Mouse (Mus musculus) cerebellum, postnatal 10 days (tissue): Measurements from ENCODE around the gene Cep170b.

Experiments
- DNase-seq, 2 experiments: peaks; one replicate each; pipeline ENCODE4 v3.0.0; 2021; ENCODE audit warnings: mixed read lengths in 2 of 2

Cep170b gene

DNA sequence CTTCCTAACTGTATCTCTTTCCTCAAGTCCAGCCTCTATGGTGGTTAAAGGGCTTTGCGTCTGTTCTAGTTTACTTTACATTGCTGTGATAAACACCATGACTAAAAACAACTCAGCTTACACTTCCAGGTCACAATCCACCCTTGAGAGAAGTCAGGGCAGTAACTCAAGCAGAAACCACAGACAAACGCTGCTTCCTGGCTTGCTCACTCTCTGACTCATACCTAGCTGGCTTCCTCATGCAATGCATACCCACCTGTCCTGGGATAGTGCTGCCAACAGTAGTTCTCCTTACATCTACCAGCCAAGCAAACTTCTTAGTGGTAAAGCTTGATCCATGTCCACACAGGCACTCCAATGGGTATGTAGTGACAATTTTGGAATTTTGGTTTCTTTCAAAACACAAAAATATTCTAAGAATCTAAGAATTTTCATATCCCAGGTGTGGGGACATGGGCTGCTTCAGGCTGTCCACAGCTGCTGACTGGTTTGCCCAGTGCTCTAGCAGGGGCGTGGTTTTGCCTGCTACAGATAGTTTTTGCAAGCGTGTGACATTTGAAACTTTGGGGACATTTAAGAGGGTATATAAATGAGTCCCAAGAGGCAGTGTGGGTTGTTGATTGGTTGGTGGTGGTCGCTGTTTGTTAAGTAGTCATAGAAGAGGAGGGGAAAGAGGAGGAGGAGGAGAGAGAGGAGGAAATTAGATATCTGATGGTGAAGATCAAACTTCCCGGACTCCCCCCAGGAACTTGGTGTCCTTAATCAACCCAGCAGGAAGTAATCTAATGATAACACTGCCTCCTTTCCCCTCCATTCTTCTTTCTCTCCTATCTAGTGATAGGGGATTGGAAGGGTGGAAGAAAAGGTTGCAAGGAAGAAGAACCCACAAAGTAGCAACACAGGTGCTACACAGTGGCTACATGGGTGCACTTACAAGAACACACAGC lies 17.6 kb upstream of the Cep170b start:
- DNase-seq = no peak

DNA sequence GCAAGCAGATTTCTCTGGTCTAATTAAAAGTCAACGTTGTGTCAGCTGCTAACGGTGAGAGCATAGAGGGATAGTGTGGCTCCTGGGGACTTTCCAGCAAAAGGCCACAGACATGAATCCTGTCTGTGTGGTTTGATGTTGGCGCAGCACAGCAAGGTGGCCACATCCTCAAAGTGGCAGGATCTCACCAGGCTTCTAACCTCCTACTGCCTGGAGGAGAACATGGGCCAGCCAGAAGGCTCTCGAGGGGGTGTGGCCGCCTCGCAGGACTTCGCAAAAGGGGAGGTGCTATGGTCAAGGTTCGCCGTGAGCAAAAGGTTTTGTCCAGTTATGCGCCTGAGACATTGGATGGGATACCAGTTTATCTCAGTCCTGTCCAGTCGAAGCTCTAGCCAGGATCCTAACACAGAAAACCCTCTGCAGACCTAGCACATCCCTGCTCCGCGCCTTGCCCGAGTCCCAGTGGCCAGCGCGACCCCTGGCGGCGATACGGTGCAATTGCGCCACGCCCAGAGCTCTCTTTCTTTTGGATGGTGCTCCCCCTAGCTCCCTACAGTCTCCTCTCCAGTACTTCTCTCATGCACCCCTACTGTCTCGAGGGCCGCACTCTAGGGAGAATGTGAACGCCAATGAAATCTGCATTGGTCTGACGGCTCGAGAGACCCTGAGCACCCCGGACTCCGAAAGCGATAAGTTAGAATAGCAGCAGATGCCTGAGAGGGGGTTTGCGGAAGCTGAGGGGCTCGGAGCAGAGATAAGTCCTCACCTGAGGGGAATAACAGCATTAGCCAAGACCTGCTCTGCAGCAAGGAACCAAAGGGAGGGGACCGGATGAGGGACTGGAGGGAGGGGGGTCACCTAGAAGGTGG lies 13.3 kb upstream of the Cep170b start:
- peak; percentile 95 to 96 for DNase-seq

DNA sequence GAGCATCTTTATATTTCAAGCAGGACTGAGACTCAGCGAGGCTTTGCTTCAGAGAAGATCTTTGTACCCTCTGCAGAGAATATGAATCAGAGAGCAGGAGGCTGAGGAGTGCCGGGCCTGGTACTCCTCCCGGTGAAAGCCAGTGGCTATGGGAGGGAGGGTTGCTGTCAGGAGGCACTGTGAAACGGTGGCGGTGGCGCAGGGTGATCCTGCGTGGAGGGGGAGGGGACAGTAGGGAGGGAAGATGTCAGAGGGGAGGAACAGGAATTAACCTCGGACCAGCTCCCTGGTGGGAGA lies 12.7 kb upstream of the Cep170b start:
- DNase-seq = no peak

DNA sequence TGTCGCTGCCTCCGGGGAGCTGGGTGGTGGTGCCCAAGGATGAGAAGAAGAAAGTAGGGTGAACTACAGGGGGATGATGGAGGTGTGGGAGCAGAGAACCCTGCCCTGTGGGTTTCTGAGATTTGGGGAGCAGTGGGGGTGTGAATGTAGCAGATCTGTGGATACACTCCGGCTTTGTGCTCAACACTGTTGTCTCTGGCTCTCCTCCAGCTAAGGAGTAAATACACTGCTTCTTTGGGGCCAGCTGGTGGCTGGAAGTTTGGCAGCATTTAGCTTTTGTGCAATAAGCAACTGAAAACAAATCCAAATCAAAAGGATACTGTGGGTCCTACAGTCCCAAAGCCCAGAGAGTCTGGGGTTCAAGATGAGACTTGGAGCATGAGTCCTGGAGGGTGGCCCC lies 6.3 kb upstream of the Cep170b start:
- DNase-seq = peak; percentile 41 to 61

DNA sequence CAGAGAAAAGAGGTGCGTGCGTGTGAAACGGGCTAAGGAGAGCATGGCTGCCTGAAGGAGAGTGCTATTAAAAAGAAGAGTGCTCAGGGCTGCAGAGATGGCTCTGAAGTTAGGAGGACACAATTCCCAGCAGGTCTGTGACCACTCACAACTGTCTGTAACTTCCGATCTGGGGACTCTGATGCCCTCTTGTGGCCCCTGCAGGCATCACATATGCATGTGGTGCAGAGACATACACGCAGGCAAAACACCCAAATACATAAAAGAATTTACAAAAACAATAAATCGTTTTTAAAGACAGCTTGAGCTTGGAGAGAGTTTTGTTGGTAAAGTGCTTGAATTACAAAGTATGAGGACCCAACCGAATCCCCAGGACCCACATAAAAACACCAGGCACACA lies 3.1 kb upstream of the Cep170b start:
- peak; percentile 74 to 75 for DNase-seq

DNA sequence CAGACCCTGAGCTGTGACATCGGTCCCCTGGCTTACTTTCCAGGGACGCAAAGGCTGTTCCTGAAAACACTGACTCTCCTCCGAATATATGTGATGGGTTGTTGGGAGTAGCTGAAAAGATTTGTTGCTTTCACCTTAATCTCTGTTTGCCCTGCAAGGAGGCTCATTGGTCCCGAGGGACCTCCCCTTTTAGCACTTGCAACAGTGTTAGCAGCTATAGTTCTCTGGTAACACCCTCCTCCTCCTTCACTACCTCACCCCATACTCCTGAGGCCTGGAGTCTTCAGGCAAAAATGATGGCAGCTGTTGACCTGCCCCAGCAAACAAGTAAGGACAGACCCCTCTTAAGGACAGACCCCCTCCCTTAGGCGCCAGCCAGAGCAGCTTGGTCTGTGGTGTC lies 1.3 kb upstream of the Cep170b start:
- no peak for DNase-seq

DNA sequence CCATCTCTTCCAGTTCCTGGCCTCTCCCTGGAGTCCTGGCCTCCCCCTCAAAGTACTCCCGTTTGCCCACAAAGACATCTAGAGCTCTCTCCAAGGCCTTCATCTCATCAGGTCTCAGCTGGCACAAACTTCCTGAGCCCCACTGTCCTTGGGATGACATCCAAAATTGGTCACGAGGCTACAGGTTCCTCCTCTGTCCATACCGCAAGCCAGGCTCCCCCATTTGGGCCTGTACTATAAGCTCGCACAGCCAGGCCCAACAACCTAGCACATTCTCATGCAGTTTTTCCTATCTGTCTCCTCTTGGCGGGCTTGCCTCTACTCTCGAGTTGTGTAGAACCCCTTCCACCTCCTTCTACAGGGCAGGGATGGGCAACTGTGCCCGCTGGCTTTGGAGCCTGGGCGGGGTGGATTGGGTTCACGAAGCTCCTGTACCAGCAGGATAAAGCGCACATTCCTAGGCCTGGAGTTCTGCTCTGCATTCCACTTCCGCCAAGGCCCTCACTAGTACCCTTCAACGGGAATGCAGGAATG lies 702 bp downstream of the Cep170b start:
- DNase-seq = peak in 1 of 2 experiments; percentile 32

DNA sequence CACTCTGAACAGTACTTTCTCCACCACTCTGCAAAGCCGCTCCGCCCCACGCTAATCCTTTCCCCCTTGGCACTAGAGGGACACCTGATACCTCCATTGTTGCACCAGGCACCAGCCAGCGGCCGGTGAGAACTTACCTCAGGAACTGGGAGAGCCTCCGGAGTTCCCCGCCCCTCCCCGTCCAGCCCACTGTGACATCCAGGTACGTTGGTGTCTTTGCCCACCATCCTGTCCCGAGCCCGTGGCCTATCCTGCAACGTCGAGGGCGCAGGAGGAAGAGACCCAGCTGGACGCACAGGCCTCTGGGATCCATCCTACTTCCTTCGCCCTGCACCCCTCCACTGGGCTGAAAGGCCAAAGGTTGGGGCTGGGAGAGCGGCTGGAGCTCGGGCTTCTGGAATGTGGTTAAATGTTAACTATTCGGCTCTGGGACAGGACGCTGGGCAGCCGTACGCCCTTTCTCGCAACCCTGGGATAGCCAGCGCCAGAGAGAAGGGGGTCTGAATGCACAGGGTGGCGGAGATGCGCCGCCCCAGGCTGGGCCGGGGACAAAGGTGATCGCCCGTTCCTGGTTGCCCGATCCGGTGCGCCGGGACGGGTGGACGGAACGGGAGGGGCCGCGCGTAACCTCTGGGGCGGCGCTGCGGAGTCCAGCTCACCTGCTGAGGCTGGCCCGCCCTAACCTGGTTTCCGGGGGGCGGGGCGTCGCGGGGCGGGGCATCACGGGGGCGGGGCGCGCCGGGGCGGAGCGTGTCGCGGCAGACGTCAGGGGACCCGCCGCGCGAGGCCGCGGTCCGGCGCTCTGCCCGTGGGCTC lies 1.4 kb downstream of the Cep170b start:
- DNase-seq = peak; percentile 83 to 85

DNA sequence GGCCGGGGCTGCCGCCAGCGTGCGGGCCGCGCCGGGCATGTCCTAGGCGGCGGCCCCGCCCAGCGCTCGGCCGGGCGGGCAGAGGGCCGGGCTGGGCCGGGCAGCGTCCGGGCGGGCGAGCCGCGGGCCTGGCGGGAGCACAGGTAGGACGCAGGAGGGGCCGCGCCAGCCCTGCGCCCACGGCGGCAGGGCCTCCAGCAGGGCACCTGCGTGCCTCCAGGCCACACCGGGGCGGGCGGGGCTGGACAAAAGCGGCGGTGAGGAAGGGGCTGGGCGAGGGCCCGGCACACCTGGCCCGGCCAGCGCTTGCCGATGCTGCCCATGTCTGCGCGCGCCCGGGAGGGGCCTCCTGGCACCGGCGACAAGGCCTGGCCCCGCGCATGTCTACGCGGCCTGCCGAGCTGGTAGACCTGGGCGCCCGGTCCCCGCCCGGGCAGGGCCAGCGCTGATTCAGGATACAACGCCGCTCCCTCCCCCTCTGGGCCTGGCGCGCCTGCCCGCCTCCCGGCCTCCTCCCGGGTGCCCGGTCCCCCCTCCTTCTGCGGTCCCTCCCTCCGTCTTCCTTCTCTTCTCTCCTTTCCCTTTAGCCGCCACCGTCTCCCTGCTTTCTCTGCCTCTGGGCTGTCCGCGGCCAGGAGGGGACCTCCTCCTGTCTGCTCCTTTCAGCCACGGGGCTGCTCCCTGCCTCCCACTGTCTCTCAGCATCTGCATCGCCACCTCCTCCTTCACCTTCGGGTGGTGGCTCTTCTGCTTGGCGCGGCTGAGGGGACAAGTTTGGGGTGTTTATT lies 2.2 kb downstream of the Cep170b start:
- peak; percentile 79 to 80 for DNase-seq

DNA sequence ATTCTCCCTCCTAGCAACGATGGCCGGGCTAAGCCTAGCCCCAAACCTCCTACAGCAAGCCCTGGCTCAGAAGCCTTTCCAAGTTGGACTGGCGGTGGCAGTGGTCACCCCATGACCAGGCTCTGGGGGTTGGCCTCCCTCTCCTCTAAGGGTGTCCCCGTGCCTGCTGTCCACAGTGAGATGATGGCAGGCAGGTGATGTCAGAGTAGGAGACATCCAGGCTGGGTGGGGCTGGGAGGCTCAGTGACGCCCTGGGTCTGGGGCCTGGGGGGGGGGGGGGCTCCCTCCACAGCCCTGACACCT lies 2.7 kb downstream of the Cep170b start:
- peak; percentile 46 to 52 for DNase-seq

DNA sequence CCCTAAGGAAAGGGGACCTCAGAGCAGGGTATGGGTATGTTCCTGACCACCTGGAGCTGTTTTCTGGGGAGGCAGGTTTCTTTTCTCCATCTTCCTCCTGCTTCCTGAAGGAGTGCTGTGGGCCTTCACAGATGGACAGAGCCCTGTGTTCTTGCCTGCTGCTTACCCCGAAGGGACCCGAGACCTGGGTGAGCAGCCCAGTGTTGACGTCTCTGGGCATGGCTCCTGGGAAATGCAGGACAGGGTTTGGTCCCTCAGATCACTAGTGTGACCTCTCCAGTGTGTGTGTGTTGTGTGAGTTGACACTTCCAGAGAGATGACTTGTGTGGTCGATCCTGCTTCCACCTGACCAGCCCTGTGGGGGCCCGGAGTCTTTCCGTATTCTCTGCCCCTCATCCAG lies 3.2 kb downstream of the Cep170b start:
- no peak for DNase-seq

DNA sequence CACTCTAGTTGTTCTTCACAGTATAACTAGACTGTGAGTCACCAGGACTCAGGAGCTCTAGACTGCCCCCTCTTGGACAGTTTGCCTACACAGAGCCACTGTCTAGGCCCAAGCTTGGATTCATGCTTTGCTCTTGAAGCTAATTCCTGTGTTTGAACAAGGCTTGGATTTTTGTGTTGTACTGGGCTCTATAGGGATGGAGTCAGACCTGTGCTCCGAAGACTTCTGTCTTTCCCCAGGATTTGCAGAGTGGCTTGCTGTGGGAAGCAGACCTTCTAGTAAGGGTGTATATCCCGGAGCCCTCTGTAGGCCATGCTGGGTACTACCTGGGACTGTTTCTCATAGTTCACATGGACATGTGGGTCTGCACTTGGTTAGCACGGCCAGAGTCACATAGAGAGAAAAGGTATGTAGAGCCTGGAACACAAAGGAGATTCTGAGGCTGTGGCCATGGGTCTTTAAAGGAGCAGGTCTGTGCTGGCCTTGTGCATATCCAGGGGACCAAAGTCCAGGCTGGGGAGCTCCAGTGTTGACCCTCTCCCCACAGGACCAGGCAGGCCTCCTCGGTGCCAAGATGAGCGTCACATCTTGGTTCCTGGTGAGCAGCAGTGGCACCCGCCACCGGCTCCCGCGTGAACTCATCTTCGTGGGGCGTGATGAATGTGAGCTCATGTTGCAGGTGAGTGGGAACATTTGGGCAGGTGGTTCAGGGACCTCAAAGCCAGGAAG lies 4.0 kb downstream of the Cep170b start:
- DNase-seq = peak; percentile 92 to 93

DNA sequence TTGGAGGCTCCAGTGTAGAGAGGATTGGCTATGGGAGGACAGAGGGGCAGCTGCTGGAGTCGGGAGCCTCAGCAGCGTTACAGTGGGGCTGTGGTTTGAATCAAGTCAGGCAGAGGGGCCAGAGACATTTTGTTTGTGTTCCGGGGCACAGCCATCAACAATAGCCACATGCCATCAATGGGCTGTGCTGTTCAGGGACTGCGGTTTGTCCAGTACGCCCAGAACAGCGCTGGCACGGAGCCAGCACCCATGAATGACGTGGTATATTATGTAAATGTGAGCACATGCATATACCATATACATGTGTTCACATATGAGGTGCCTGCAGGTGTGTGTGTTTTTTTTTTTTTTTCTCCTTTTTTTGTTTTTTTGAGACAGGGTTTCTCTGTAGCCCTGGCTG lies 7.5 kb downstream of the Cep170b start:
- DNase-seq = no peak

DNA sequence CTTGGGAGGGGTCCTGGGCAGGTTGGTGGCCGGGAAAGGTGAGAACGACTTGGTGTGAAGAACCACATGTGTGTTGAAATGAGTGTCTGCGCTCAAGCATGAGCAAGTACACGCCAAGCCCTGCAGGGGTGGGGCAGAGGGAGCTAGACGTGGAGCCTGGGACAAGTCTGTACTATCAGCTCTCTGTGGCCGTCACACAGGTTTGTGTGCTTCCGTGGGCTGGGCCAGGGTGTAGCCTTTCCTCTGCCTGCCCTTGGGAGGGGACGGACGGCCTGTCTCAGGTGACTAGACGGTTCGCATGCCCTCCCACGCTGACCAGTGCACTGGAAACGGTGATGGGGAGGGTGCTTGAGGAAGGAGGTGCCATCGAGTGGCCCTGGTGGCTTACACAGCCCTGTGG lies 10.6 kb downstream of the Cep170b start:
- DNase-seq = no peak

DNA sequence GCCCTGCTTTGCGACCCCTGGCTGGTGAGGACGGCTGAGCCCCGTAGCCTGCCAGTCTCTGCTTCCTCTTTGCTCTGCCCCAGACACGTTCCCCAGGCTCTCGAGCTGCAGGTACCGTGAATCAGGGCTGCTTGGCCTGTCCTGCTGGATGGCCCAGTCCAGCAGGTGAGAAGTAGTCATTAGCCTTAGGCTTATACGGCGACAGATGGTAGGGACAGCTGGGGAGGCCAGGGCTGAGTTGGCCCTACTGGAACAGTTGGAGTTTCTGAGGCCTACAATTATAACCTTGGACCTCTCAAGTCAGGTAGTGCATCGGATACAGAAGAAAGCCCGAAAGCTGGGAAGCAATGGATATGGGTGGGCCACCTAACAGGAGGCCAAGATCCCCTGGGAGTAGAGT lies 12.3 kb downstream of the Cep170b start:
- peak; percentile 36 to 47 for DNase-seq

DNA sequence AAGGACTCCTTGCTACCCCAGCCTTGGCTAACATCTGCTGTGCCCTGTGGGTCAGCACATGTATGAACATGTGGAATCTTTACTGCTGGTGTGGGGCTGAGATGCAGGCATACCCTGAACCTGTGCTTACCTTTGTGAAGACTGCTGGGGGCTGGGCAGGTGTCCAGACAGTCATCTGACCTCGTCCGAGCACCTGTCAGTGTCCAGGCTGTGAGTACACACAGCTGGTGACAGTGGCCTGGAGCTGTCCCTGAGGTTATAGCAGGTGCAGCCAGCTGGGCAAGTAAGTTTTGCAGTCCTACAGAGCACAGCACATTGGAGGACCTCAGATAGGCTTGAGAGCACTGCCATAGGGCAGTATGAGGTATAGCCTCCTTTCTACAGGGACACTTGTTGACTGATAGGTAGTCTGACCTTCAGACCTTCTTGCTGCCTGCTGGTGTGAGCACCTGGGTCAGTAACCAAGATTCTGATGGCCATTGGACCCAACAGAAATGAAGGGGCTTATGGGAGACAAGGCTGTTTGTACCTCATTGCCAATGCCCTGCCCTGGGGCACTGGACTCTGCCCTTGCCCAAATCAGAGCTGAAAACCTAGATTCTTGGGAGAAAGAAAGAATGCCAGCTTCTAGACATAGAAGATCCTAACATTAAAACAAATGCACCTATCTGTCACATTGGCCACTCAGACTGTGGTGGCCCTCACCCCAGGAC lies 14.0 kb downstream of the Cep170b start:
- DNase-seq = peak in 1 of 2 experiments; percentile 34

DNA sequence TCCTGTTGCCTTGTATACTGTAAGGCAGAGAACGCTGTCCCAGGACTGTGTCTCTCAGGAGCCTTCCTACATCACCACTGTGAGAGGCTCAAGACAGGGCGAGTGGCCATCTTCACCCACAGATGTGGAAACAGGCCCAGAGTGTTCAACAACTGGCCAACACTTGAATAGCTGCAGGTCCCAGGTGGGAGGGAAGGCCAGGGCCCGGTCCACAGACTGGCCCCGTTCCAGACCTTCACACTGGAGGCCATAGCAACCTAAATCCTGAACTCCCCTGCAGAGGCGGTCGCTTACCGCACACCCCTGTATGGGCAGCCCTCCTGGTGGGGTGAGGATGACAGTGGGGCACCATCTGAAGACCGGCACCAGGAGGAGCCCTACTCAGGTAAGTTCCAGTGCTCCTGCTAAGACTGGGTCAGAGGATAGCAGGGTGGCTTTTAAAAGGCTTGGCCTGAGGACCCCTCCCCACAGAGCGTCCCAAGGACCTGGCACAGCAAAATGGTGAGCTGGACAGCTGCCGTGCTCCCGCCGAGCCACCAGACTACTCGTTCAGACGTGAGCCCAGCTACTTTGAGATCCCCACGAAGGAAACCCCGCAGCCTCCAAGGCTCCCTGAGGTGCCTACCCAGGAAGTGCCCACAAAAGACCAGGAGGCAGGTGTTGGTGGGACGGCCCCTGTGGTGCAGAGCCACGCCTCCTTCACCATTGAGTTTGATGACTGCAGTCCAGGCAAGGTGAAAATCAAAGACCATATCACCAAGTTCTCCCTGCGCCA lies 14.8 kb downstream of the Cep170b start:
- DNase-seq = peak; percentile 44 to 51

DNA sequence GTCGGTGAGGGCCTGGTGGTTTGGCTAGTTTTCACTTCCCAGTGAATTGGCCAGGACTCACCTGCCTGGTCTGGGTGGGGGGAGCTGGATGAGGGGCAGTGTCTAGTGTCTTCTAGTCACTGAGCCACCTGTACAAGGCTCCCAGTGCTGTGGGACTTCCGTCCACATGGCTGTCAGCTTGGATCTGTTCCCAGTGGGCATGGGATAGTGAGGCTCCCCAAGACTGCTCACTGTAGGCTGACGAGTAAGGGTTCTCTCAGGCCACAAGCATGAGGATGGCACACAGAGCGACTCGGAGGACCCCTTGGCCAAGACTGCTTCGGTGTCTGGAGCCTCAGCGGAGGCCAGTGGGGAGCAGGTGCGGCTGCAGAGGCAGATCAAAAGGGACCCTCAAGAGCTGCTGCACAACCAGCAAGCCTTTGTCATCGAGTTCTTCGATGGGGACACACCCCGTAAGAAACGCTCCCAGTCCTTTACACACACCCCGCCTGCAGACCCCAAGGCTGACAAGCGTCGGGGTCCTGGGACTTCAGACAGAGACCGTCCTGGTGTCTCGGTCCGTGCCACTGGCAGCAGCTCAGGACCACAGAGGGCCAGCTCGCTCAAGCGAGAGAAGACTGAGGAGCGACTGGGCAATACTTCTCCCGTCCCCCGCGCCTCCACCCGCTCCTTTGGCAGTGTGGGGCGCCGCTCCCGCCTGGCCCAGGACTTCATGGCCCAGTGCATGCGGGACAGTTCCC lies 15.8 kb downstream of the Cep170b start:
- peak; percentile 81 to 84 for DNase-seq

DNA sequence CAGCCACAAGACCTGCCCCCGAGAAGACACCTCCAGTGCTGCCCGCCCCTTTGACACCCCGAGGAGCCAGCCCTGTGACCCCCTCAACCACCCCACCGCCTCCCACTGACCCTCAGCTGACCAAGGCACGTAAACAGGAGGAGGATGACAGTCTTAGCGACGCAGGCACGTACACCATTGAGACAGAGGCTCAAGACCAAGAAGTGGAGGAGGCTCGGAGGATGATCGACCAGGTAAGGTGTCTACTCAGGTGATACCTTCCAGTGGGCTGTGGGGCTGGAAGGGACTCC lies 16.3 kb downstream of the Cep170b start:
- no peak for DNase-seq
